Mouse (Mus musculus) heart, postnatal 4 days (tissue): ENCODE measurements around the gene Fgf13. TPM values are rescaled to one million over a fixed set of nuclear protein-coding genes. Genes with fewer than 3 reads are reported as not detected.

ENCODE experiments used
- DNase-seq: peaks from one replicate; pipeline ENCODE4 v3.0.0; 2021
- total RNA-seq, 2 experiments: library from RNA; stranded (reverse); gene quantifications; 2 replicates each; pipeline ENCODE4 v1.2.3; 2021

The Fgf13 gene
- 100 to 1,000 TPM; 124 to 144 TPM for total RNA-seq

GRCm38 (mm10) chrX:59567695-59568431 is at the start of gene Fgf13:
Gene Fgf13 (minus strand): TSS chrX:59568071.
- peak; percentile 47 for DNase-seq

DNA sequence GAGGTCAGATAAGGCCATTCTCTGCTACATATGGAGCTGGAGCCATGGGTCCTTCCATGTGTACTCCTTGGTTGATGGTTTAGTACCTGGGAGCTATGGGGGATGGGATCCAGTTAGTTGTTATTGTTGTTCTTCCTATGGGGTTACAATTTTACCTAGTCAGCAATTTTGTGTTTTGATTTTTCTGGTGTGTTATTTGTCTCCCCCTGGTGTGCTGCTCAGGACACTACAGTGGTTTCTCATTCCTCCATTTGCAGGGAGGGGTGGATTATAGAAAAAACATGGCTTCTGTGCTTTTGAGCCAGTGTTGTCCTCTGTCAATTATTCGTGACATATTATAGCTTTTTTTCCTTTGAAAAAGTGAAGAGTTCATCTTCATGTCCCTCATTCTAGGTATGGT is 38.7 kb upstream of the Fgf13 start:
- DNase-seq, result peak; percentile 6

DNA sequence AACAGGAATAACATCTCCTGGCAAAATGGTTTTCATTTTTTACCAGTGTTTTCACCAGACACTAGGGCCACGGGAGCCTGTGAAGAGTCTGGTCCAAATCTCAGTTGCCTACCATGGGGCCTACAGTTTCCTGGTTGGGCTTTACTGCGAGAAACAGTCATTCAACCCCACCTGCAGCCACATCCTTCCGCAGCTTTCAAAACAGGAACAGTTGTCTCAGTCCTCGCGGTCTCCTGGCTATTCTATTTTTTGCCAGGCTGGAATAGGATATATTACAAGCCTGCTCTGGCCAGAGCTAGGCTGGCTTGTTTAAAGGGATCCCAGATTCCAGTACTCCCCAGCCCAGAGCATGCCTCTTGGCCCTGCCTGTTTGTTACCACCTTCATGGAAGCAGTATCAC is 21.2 kb upstream of the Fgf13 start:
- DNase-seq, result no peak

- no peak for DNase-seq
Measured at GRCm38 (mm10) chrX:59585508-59586186, 17.8 kb upstream of the Fgf13 start.

- no peak for DNase-seq
Measured at GRCm38 (mm10) chrX:59584034-59584433, 16.2 kb upstream of the Fgf13 start.

DNA sequence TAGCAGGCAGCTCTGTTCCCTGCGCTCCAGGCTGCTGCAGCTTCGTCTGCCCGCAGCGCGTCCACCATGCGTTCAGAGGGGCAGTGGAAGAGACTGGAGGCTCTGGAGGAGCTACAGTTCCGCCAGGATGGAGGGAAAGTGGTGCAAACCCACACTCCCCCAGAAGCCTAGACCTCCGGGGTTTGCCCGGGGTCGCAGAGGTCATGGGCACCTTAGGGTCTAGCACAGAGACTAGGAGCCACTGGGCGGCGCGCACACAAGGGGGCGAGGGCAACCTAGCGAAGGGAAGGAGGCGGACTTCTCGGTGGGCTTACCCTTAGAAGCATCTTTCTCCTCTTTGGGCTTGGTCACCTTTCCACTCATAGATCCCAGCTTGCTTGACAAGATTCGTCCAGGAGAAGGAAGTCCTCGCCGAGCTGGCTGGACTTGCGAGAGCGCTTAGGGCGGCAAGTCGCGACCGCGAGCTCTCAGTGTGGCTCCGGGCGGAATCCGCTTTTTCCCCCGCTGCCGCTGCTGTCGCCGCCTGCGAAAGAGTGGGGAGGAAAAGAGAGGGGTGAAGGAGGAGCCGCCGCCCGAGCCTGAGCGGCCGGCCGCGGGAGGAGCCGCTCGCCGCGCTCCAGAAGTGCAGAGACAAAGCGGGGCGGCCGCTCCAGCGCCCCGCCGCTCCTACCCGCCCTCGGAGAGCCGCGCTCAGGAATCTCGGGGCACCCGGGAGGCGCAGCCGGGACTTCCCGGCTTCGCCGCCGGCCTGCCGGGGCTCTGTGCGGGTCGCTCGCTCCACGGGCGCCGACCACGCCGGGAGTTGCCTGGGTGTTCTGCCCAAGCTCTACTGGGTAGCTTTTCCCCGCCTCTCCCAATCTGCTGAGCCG is 811 bp downstream of the Fgf13 start:
- DNase-seq, result peak; percentile 50

GRCm38 (mm10) chrX:59566017-59566679 is 1.7 kb downstream of the Fgf13 start:
- no peak for DNase-seq

DNA sequence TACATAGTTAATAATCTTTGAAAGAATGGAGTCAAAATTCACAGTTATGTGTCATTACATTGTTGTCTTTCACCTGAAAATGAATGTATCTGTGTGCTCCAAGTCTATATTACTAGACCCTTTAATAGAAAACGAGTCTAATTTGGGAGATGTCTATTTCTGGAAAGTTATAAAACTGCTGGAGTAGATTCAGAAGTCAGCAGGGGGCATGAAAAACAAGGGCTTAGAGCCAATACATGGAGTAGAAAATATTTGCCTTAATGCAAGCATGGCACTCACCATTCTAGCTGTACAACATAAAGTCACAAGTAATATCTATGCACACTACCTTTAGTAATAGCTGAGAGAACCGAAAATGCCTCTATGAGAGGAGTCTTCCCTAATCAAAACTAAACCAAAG is 19.9 kb downstream of the Fgf13 start:
- DNase-seq, result no peak

DNA sequence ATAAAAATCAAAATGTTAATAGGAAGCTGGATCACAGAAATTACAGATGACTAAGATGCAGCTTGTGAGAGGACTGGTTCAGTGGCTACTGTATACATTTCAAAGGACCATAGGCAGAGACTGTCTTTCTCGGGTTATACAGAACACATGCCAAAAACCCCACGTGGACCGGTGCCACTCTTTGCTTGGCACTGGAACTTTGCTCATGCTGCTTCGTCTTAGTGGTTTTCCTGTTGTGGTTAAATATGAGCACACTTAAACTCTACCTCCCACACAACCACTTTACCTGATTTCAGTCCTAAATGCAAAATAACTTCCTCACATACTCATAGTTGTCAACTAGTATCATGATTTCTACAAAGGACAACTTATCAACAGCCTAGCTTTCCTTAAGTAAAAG is 59.6 kb downstream of the Fgf13 start:
- DNase-seq, result no peak

DNA sequence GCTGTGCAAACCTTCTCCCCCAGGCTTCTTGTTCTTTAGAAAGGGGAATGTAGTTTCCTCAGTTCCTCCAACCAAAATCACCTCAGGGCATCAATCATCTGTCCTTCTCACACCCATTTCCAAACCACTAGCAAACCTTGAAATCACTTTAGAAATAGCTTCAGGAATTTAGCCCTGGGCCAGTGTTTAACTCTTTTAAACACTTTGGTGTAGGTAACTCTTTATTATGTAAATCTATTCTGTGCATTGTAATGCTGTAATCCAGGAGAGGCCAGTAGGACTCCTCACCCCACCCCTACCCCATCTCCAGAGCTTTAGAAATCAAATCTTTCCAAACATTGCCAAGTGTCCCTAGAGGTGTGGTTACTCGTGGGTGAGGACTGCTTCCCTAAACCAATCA is 74.5 kb downstream of the Fgf13 start:
- no peak for DNase-seq

DNA sequence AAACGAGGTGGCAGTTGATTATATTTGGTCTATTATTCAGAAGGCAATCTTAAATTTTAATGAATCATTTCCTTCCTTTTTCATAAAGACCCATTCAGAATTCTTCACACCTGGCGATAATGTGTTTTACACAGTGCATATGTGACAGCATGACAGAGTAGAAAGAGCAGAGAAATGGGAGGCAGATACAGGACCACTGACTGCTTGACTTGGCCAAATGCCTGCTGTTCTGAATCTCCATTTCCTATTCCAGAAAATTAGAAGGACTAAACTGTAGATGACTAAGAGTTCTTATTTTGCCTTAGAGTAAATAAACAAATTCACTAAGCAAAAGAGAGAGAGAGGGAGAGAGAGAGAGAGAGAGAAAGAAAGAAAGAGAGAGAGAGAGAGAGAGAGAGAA is 82.4 kb downstream of the Fgf13 start:
- DNase-seq, result no peak

- DNase-seq, result no peak
Measured at GRCm38 (mm10) chrX:59402596-59403285, 165.1 kb downstream of the Fgf13 start.

DNA sequence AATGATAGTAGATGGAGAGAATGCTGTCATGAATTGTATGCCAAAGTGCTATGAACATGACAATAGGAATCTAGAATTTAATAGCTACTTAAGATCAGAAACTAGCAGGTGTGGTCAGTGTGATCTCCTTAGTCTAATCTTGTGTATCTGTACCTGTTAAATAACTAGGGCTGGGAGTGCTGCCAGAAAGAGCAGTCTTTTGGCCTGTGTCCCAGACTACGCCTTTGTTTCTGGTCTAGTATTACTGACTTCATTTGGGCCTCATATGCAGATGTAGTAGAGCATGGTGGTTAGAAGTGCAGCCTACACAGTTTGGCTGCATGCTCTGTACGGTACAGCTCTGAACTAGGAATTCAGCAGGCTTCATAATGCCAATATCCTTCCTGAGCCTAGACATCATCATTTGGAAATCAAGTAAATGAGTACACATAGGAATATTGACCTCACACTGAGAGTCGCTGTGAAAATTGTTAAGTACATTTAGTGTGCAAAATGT is 276.9 kb downstream of the Fgf13 start:
- no peak for DNase-seq

DNA sequence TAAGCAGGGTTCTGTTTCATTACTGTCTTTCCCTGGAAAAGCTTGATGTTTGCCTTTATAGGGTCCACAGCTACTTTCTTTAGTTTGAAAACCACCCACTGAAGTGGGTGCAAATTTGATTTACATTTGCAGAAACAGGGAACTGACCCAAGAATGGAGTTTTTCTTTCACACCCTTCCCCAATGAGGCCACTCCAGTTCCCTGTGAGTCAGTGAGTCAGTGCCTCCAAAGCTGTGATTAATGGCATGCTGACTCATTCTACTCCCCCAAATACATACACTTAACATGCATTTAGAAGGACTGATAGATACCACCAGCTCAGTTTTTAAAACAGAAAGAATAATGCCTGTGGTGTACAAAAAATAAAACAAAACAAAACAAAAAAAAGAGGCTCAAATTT is 316.3 kb downstream of the Fgf13 start:
- DNase-seq, result no peak

DNA sequence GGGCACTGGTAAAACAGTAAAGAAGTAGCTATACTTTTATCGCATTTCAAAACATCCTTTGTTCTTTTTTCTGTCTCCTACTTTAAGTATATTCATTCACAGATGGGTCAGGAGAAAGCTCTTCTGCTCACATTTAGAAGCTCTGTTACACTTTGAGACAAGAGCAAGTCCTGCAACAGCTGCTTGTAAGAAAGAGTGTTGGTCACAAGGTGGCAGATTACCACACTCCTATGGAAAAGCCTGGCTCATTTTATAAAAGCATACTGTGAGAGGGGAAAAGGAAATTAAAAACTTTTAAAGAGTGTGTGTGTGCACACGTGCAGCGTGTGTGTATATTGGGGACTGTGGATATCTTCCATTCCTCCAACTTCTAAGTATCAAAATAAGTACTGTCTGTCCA is 324.1 kb downstream of the Fgf13 start:
- no peak for DNase-seq

- no peak for DNase-seq
Measured at GRCm38 (mm10) chrX:59243176-59243575, 324.7 kb downstream of the Fgf13 start.

DNA sequence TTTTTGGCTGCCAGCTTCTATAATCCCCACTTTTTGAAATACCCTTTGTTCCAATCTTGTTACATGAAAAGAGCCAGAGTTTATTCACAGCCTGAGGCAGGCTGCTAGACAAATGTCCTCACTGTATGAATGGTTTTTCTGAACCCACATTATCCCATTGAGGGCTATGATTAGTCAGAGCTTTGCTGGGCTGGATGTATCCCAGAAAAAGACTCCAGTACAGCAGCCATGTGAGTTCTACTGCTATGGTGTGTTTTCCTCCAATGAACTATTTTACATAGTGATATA is 326.5 kb downstream of the Fgf13 start:
- no peak for DNase-seq

DNA sequence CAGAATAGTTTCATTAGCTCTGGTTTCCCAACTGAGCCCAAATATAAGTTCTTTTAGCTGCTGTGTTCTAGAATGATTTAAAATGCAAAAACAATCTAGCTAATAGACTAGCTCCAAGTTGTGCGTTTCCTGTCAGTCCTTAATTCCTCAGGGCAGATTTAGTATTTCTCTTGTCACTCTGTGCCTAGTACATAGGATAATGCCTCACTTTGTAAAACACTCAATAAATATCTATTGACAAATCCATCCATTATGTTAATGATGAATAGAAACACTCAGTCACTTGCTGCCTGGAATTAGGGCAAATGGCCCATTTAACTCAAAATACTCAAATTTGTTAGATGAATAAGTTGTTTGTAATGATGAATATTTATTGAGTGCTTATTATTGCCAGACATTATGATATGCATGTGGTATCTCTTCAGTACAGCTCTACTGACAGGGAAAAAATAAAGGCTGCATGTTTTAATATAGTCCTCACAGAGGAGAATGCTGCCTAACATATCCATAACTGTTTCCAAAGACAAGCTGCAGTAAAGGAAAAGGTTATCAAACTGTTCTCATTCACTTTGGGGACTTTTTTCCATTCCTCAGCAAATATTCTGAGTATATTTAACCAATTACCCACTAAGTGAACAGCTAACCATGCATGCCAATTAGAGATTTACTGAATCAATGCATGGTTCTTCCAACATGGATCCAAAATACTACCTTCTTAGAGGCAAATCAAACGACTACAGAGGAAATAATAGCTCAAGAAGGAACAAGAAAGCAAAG is 327.0 kb downstream of the Fgf13 start:
- no peak for DNase-seq

- DNase-seq, result peak; percentile 10
Measured at GRCm38 (mm10) chrX:59220675-59221074, 347.2 kb downstream of the Fgf13 start.

DNA sequence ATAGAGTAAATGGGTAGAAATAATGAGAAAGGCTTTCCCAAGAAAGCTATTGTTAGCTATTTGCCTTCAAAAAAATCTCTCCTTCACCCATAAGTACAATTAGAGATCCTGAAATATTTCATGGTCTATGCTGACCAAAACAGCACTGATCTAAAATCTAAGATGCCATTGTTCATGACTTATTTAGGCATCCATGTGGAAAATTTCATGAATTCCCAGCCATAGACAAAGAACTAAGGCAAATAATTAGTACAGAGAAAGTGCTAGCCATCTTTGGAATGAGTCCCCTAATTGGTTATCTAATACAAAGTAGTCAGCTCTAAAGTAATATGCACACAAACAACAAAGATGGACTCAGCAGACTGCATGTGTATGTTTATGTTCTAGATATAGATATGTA is 366.7 kb downstream of the Fgf13 start:
- DNase-seq, result no peak

DNA sequence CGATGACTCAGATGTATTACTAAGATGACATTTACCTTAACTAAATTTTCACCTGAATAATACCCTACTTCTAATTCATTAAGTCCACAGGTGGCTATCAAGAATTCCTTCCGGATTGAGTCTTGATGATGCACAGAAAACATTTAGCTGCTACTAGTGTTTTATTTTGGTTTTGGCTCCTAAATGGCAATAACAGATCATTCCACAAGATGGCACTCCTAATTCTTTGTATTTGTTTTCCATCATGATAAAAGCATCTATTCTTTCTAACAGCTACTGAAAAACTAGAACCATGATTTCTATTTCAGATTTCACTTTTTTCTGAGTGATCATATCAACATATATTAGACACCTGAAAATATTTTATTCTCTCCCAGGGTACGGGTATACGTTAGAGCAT is 373.7 kb downstream of the Fgf13 start:
- DNase-seq, result no peak
